Mouse (Mus musculus): Measurements from ENCODE around the gene Tmem132a. TPM values are rescaled to one million over a fixed set of nuclear protein-coding genes. Genes with fewer than 3 reads are reported as not detected.

Tmem132a gene
- polyA plus RNA-seq, 1 experiment, result 23.5 TPM

- TF ChIP-seq POLR2A (IDR thresholded peaks at IDR 0.05; ENCODE audit: borderline replicate concordance, extremely low read depth, low read depth, low read length) (0 out of 2 replicates have a peak, but pooled peaks have one; percentile 13), CTCF (IDR thresholded peaks at IDR 0.05; ENCODE audit: insufficient read depth, low read length) (no peak)
- peak; percentile 16 for DNase-seq
- H3K4me3 ChIP-seq (replicated peaks; ENCODE audit: extremely low read depth, low read depth, low read length), result peak overlapping the region; percentile 40
- H3K4me1 ChIP-seq (ENCODE audit: control insufficient read depth, insufficient read depth, low read length), result peaks cover 3% of the 10 kb centered on the region; the same call in 1 of the 2 replicates
- WGBS, result 46% methylated on average over 16 of the region's 16 CpGs
Measured at GRCm38 (mm10) chr19:10841721-10842626, 27.8 kb downstream of the Tmem132a start.

GRCm38 (mm10) chr19:10839010-10839892, 30.5 kb downstream of the Tmem132a start, which contains the start of gene Slc15a3:
Slc15a3 (plus strand) TSS chr19:10839727.
- Histone ChIP-seq H3K4me1 (ENCODE audit: control insufficient read depth, insufficient read depth, low read length) (peaks cover 3% of the 10 kb centered on the region; the same call in 1 of the 2 replicates), H3K4me3 (replicated peaks; ENCODE audit: extremely low read depth, low read depth, low read length) (no peak within 1 kb of the TSS)
- no peak for DNase-seq
- TF ChIP-seq CTCF (IDR thresholded peaks at IDR 0.05; ENCODE audit: insufficient read depth, low read length) (no peak), POLR2A (IDR thresholded peaks at IDR 0.05; ENCODE audit: borderline replicate concordance, extremely low read depth, low read depth, low read length) (no peak)
- 64% methylated on average over 15 of the region's 15 CpGs for WGBS

- no peak overlapping the region for H3K4me3 ChIP-seq (replicated peaks; ENCODE audit: extremely low read depth, low read depth, low read length)
- H3K4me1 ChIP-seq (ENCODE audit: control insufficient read depth, insufficient read depth, low read length), result no peaks in the 10 kb centered on the region
- no peak for DNase-seq
- WGBS, result 71% methylated on average over 3 of the region's 3 CpGs
- TF ChIP-seq CTCF (IDR thresholded peaks at IDR 0.05; ENCODE audit: insufficient read depth, low read length) (no peak), POLR2A (IDR thresholded peaks at IDR 0.05; ENCODE audit: borderline replicate concordance, extremely low read depth, low read depth, low read length) (no peak)
Measured at GRCm38 (mm10) chr19:10835671-10836070, 34.1 kb downstream of the Tmem132a start.

DNA sequence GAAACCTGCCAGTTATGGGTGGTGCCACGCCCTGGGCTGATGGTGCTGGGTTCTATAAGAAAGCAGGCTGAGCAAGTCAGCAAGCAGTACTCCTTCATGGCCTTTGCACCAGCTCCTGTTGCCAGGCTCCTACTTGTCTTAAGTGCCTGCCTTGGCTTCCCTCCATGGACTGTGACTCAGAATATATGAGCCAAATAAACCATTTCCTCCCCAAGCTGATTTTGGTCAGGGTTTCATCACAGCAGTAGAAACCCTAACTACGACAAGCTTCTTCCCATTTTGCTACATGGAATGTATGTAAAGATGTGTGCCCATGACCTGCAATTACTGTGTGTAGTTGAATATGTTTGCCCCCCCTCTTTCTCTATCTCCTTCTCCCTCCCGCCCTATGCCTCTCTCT, 36.1 kb downstream of the Tmem132a start:
- no peak for DNase-seq
- WGBS, result 76% methylated on average over 3 of the region's 3 CpGs
- no peak for TF ChIP-seq POLR2A (IDR thresholded peaks at IDR 0.05; ENCODE audit: borderline replicate concordance, extremely low read depth, low read depth, low read length)
- no peak for TF ChIP-seq CTCF (IDR thresholded peaks at IDR 0.05; ENCODE audit: insufficient read depth, low read length)
- Histone ChIP-seq H3K4me1 (ENCODE audit: control insufficient read depth, insufficient read depth, low read length) (no peaks in the 10 kb centered on the region), H3K4me3 (replicated peaks; ENCODE audit: extremely low read depth, low read depth, low read length) (no peak overlapping the region)

DNA sequence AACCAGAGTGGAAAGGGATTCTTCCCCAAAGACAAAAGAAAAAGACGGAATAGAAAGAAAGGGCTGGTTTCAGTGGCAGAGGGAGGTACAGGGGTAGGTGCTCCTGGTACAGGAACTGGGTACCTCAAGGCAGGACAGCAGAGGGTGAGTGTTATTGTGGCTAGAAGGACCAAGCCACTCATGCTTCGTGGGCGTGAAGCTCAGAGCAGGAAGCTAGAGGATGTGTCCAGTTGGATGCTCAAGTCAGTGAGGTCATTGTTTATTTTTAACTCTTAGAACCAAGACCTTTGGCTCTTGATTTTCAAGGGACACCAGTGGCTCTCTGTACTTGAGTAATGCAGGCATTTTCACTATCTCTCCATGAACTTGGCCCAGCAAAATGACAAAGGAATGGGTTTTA, 37.7 kb downstream of the Tmem132a start:
- H3K4me1 ChIP-seq (ENCODE audit: control insufficient read depth, insufficient read depth, low read length), result no peaks in the 10 kb centered on the region
- 55% methylated on average over 3 of the region's 3 CpGs for WGBS
- H3K4me3 ChIP-seq (replicated peaks; ENCODE audit: extremely low read depth, low read depth, low read length), result no peak overlapping the region
- no peak for DNase-seq
- TF ChIP-seq CTCF (IDR thresholded peaks at IDR 0.05; ENCODE audit: insufficient read depth, low read length) (no peak), POLR2A (IDR thresholded peaks at IDR 0.05; ENCODE audit: borderline replicate concordance, extremely low read depth, low read depth, low read length) (no peak)

- peak; percentile 64 for DNase-seq
- Histone ChIP-seq H3K4me3 (replicated peaks; ENCODE audit: extremely low read depth, low read depth, low read length) (no peak overlapping the region), H3K4me1 (ENCODE audit: control insufficient read depth, insufficient read depth, low read length) (no peaks in the 10 kb centered on the region)
- TF ChIP-seq CTCF (IDR thresholded peaks at IDR 0.05; ENCODE audit: insufficient read depth, low read length) (peak; percentile 35; the same call in 1 of the 2 replicates), POLR2A (IDR thresholded peaks at IDR 0.05; ENCODE audit: borderline replicate concordance, extremely low read depth, low read depth, low read length) (no peak)
- WGBS, result 10% methylated on average over 5 of the region's 5 CpGs
Measured at GRCm38 (mm10) chr19:10831424-10831823, 38.3 kb downstream of the Tmem132a start.

DNA sequence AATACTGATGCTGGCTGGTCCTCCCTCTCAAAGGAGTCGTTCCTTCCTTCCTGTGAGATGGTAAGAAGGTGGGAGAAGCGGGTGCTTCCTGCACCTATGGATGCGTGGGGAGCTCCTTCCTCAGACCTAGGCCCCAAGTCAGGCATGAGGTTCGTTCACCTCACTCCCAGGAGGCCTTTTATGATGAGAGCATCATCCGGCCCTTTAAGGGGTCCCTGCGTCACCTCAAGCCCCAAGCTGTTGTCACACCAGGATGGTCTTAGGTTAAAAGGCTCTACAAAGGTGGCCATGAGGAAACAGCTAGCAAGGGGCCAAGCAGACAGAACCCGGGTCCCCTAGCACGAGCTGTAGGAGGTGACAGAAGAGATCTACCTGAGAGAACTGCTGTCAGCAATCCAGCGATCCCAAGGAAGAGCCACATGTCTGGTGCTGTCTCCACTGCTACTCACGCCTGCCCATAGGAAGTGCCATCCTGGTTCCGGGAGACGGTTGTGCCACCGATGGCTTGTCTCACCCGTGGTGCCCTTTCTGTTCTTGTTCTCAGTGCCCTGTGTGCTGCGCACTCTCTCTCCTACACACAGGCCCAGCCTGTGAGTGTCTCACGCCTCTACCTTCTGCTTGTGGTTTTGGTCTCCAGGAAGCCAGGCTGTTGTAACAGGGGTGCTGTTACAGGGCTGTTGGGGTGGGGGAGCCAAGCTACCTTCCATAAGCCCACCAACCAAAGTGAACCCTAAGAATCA, 40.1 kb downstream of the Tmem132a start, which contains the start of gene Cd6:
TSS of gene Cd6 (minus strand) at position 623 of the 740 bp plus-strand sequence.
- DNase-seq, result no peak
- no peak for TF ChIP-seq POLR2A (IDR thresholded peaks at IDR 0.05; ENCODE audit: borderline replicate concordance, extremely low read depth, low read depth, low read length)
- no peak for TF ChIP-seq CTCF (IDR thresholded peaks at IDR 0.05; ENCODE audit: insufficient read depth, low read length)
- 83% methylated on average over 16 of the region's 16 CpGs for WGBS
- peak within 1 kb of the TSS; percentile 11 for H3K4me3 ChIP-seq (replicated peaks; ENCODE audit: extremely low read depth, low read depth, low read length)
- no peaks in the 10 kb centered on the region for H3K4me1 ChIP-seq (ENCODE audit: control insufficient read depth, insufficient read depth, low read length)

GRCm38 (mm10) chr19:10828321-10828720, 41.4 kb downstream of the Tmem132a start:
- no peak for DNase-seq
- Histone ChIP-seq H3K4me3 (replicated peaks; ENCODE audit: extremely low read depth, low read depth, low read length) (no peak overlapping the region), H3K4me1 (ENCODE audit: control insufficient read depth, insufficient read depth, low read length) (no peaks in the 10 kb centered on the region)
- TF ChIP-seq CTCF (IDR thresholded peaks at IDR 0.05; ENCODE audit: insufficient read depth, low read length) (no peak), POLR2A (IDR thresholded peaks at IDR 0.05; ENCODE audit: borderline replicate concordance, extremely low read depth, low read depth, low read length) (no peak)
- 85% methylated on average over 5 of the region's 5 CpGs for WGBS
